Mouse (Mus musculus) hindbrain, embryonic 12.5 days (tissue): ENCODE results near the gene Pigf. TPM values are rescaled to one million over a fixed set of nuclear protein-coding genes. Genes with fewer than 3 reads are reported as not detected.
A peak's percentile ranks its signal among the peaks of the same experiment; 100 is the strongest.

ENCODE experiments used
- ATAC-seq: fragments of 200-750 bp; cut with Nextera tagmentation; 2 replicates; pipeline ENCODE4 v1.8.0; 2017; ENCODE audit warnings: moderate TSS enrichment; ENCODE audit not compliant: low FRiP score
- H3K27ac ChIP-seq: fragments of 300-500 bp; sonication (generic); 2 replicates; pipeline ENCODE4 v1.5.1; 2016; ENCODE audit warnings: mild to moderate bottlenecking
- H3K27me3 ChIP-seq: fragments of 300-500 bp; sonication (generic); 2 replicates; pipeline ENCODE4 v1.6.1; 2016; ENCODE audit warnings: mild to moderate bottlenecking
- H3K36me3 ChIP-seq: fragments of 300-500 bp; sonication (generic); 2 replicates; pipeline ENCODE4 v1.6.1; 2016; ENCODE audit warnings: mild to moderate bottlenecking
- H3K4me1 ChIP-seq: fragments of 300-500 bp; sonication (generic); 2 replicates; pipeline ENCODE4 v1.6.1; 2016
- H3K4me2 ChIP-seq: fragments of 300-500 bp; sonication (generic); replicated peaks from 2 replicates; pipeline ENCODE4 v1.6.1; 2016; ENCODE audit warnings: mild to moderate bottlenecking
- H3K4me3 ChIP-seq: fragments of 300-500 bp; sonication (generic); 2 replicates; pipeline ENCODE4 v1.5.1; 2016; ENCODE audit warnings: mild to moderate bottlenecking
- H3K9ac ChIP-seq: fragments of 300-500 bp; sonication (generic); 2 replicates; pipeline ENCODE4 v1.6.1; 2016; ENCODE audit warnings: mild to moderate bottlenecking, moderate library complexity
- H3K9me3 ChIP-seq: fragments of 300-500 bp; sonication (generic); replicated peaks from 2 replicates; pipeline ENCODE4 v1.6.1; 2016; ENCODE audit warnings: mild to moderate bottlenecking
- WGBS: fragments of 180-500 bp; shearing (Covaris S2); methylation state at CpG from one replicate; pipeline ENCODE4 v1.1.7; 2016; 5-methylcytosine and 5-hydroxymethylcytosine counted together
- polyA plus RNA-seq: library from polyadenylated mRNA; unstranded; fragments of >200 nt; fragmentation: Nextera tagmentation; extraction: Ambion mirVana; gene quantifications from 2 replicates; pipeline ENCODE4 v1.2.1, GENCODE M21; 2016

Pigf gene
- polyA plus RNA-seq, 1 experiment from 2014 or later: 32.6 TPM

- Histone ChIP-seq H3K4me3 (no peak overlapping the region), H3K27me3 (no peaks in the 10 kb centered on the region), H3K36me3 (no peaks in the 10 kb centered on the region), H3K9me3 (no peaks in the 10 kb centered on the region), H3K4me2 (no peak overlapping the region), H3K27ac (no peak overlapping the region), H3K4me1 (no peaks in the 10 kb centered on the region), H3K9ac (no peak overlapping the region)
- no peak for ATAC-seq
- 79% methylated on average over 5 of the region's 5 CpGs for WGBS
Measured at GRCm38 (mm10) chr17:87053921-87054320, 28.7 kb upstream of the Pigf start.

GRCm38 (mm10) chr17:87052432-87052831, 27.2 kb upstream of the Pigf start:
- no peak overlapping the region for H3K27ac ChIP-seq
- H3K27me3 ChIP-seq: no peaks in the 10 kb centered on the region
- H3K4me2 ChIP-seq: no peak overlapping the region
- no peaks in the 10 kb centered on the region for H3K4me1 ChIP-seq
- 77% methylated on average over 1 of the region's 1 CpGs for WGBS
- no peak overlapping the region for H3K4me3 ChIP-seq
- H3K9ac ChIP-seq: no peak overlapping the region
- H3K36me3 ChIP-seq: no peaks in the 10 kb centered on the region
- no peak for ATAC-seq
- H3K9me3 ChIP-seq: no peaks in the 10 kb centered on the region

GRCm38 (mm10) chr17:87051652-87052051, 26.4 kb upstream of the Pigf start:
- no peaks in the 10 kb centered on the region for H3K9me3 ChIP-seq
- H3K4me1 ChIP-seq: no peaks in the 10 kb centered on the region
- ATAC-seq: no peak
- no peak overlapping the region for H3K4me2 ChIP-seq
- H3K36me3 ChIP-seq: no peaks in the 10 kb centered on the region
- no peak overlapping the region for H3K27ac ChIP-seq
- H3K9ac ChIP-seq: no peak overlapping the region
- no peaks in the 10 kb centered on the region for H3K27me3 ChIP-seq
- H3K4me3 ChIP-seq: no peak overlapping the region
- 88% methylated on average over 1 of the region's 1 CpGs for WGBS

GRCm38 (mm10) chr17:87050469-87051175, 25.4 kb upstream of the Pigf start:
- Histone ChIP-seq H3K9me3 (no peaks in the 10 kb centered on the region), H3K4me2 (no peak overlapping the region), H3K27me3 (no peaks in the 10 kb centered on the region), H3K4me3 (no peak overlapping the region), H3K27ac (no peak overlapping the region), H3K4me1 (no peaks in the 10 kb centered on the region), H3K36me3 (no peaks in the 10 kb centered on the region), H3K9ac (no peak overlapping the region)
- no peak for ATAC-seq
- 59% methylated on average over 9 of the region's 9 CpGs for WGBS

- no peak overlapping the region for H3K27ac ChIP-seq
- H3K4me3 ChIP-seq: no peak overlapping the region
- ATAC-seq: no peak
- H3K27me3 ChIP-seq: no peaks in the 10 kb centered on the region
- H3K4me1 ChIP-seq: no peaks in the 10 kb centered on the region
- H3K9me3 ChIP-seq: no peaks in the 10 kb centered on the region
- H3K4me2 ChIP-seq: no peak overlapping the region
- no peak overlapping the region for H3K9ac ChIP-seq
- H3K36me3 ChIP-seq: no peaks in the 10 kb centered on the region
- 69% methylated on average over 5 of the region's 5 CpGs for WGBS
Measured at GRCm38 (mm10) chr17:87049696-87050095, 24.5 kb upstream of the Pigf start.

GRCm38 (mm10) chr17:87044796-87045195, 19.6 kb upstream of the Pigf start:
- H3K9ac ChIP-seq: no peak overlapping the region
- no peaks in the 10 kb centered on the region for H3K27me3 ChIP-seq
- no peaks in the 10 kb centered on the region for H3K36me3 ChIP-seq
- H3K4me3 ChIP-seq: no peak overlapping the region
- WGBS: 85% methylated on average over 8 of the region's 8 CpGs
- ATAC-seq: no peak
- no peak overlapping the region for H3K4me2 ChIP-seq
- no peak overlapping the region for H3K27ac ChIP-seq
- no peaks in the 10 kb centered on the region for H3K9me3 ChIP-seq
- H3K4me1 ChIP-seq: no peaks in the 10 kb centered on the region

- Histone ChIP-seq H3K4me2 (no peak overlapping the region), H3K9me3 (no peaks in the 10 kb centered on the region), H3K4me3 (no peak overlapping the region), H3K36me3 (no peaks in the 10 kb centered on the region), H3K27me3 (no peaks in the 10 kb centered on the region), H3K9ac (no peak overlapping the region), H3K27ac (no peak overlapping the region), H3K4me1 (no peaks in the 10 kb centered on the region)
- peak; percentile 52; the same call in 1 of the 2 replicates for ATAC-seq
- WGBS: 2% methylated on average over 15 of the region's 15 CpGs
Measured at GRCm38 (mm10) chr17:87044364-87044763, 19.2 kb upstream of the Pigf start.

GRCm38 (mm10) chr17:87041739-87042138, 16.5 kb upstream of the Pigf start:
- 70% methylated on average over 19 of the region's 19 CpGs for WGBS
- H3K9ac ChIP-seq: no peak overlapping the region
- ATAC-seq: no peak

GRCm38 (mm10) chr17:87038496-87038895, 13.3 kb upstream of the Pigf start:
- H3K9ac ChIP-seq: no peak overlapping the region
- no peak for ATAC-seq
- no peaks in the 10 kb centered on the region for H3K9me3 ChIP-seq
- no peak overlapping the region for H3K4me3 ChIP-seq
- H3K27ac ChIP-seq: no peak overlapping the region
- H3K36me3 ChIP-seq: peaks cover 26% of the 10 kb centered on the region
- H3K27me3 ChIP-seq: no peaks in the 10 kb centered on the region
- H3K4me2 ChIP-seq: no peak overlapping the region
- H3K4me1 ChIP-seq: no peaks in the 10 kb centered on the region
- 86% methylated on average over 5 of the region's 5 CpGs for WGBS

More at GRCm38 (mm10) chr17:87041739-87042138, 16.5 kb upstream of the Pigf start:
- Histone ChIP-seq H3K27me3 (no peaks in the 10 kb centered on the region), H3K4me1 (no peaks in the 10 kb centered on the region), H3K9me3 (no peaks in the 10 kb centered on the region), H3K4me2 (no peak overlapping the region), H3K4me3 (no peak overlapping the region), H3K36me3 (peaks cover 13% of the 10 kb centered on the region), H3K27ac (no peak overlapping the region)

GRCm38 (mm10) chr17:87036141-87037073, 11.2 kb upstream of the Pigf start:
- H3K9me3 ChIP-seq: no peaks in the 10 kb centered on the region
- no peaks in the 10 kb centered on the region for H3K27me3 ChIP-seq
- no peak overlapping the region for H3K4me2 ChIP-seq
- no peak overlapping the region for H3K9ac ChIP-seq
- no peaks in the 10 kb centered on the region for H3K4me1 ChIP-seq
- H3K36me3 ChIP-seq: peaks cover 40% of the 10 kb centered on the region
- WGBS: 68% methylated on average over 10 of the region's 10 CpGs
- no peak for ATAC-seq
- no peak overlapping the region for H3K27ac ChIP-seq
- no peak overlapping the region for H3K4me3 ChIP-seq

GRCm38 (mm10) chr17:87024491-87025242, 539 bp downstream of the Pigf start:
- Histone ChIP-seq H3K27ac (no peak overlapping the region), H3K4me3 (peak overlapping the region; percentile 93), H3K36me3 (peaks cover 16% of the 10 kb centered on the region), H3K4me2 (peak overlapping the region; percentile 97), H3K27me3 (no peaks in the 10 kb centered on the region), H3K9me3 (no peaks in the 10 kb centered on the region), H3K4me1 (peaks cover 15% of the 10 kb centered on the region), H3K9ac (peak overlapping the region; percentile 81)
- ATAC-seq: peak; percentile 82
- under 1% methylated on average over 49 of the region's 55 CpGs for WGBS

- no peak overlapping the region for H3K27ac ChIP-seq
- peaks cover 5% of the 10 kb centered on the region for H3K4me1 ChIP-seq
- H3K27me3 ChIP-seq: no peaks in the 10 kb centered on the region
- ATAC-seq: no peak
- 91% methylated on average over 5 of the region's 5 CpGs for WGBS
- H3K36me3 ChIP-seq: peaks cover 13% of the 10 kb centered on the region; the same call in 1 of the 2 replicates
- H3K9me3 ChIP-seq: no peaks in the 10 kb centered on the region
- H3K4me2 ChIP-seq: no peak overlapping the region
- H3K9ac ChIP-seq: no peak overlapping the region
- no peak overlapping the region for H3K4me3 ChIP-seq
Measured at GRCm38 (mm10) chr17:87019692-87020091, 5.5 kb downstream of the Pigf start.
